Mouse (Mus musculus): ENCODE results near the gene Perp. TPM values are rescaled to one million over a fixed set of nuclear protein-coding genes. Genes with fewer than 3 reads are reported as not detected.

Gene Perp
- polyA plus RNA-seq, 1 experiment from 2014 or later = 7.6 TPM

- 58% methylated on average over 1 of the region's 1 CpGs for WGBS
- H3K9me3 ChIP-seq = no peaks in the 10 kb centered on the region
- no peak overlapping the region for H3K9ac ChIP-seq
- H3K27ac ChIP-seq = no peak overlapping the region
- H3K27me3 ChIP-seq (replicated peaks) = no peaks in the 10 kb centered on the region
- no peak for ATAC-seq (ENCODE audit: low FRiP score, low read depth)
- no peak overlapping the region for H3K4me2 ChIP-seq (replicated peaks)
- no peaks in the 10 kb centered on the region for H3K4me1 ChIP-seq
- no peak overlapping the region for H3K4me3 ChIP-seq
- no peaks in the 10 kb centered on the region for H3K36me3 ChIP-seq
Observed at GRCm38 (mm10) chr10:18876211-18876610, 31.4 kb downstream of the Perp start.

- Histone ChIP-seq H3K4me2 (replicated peaks) (no peak overlapping the region), H3K4me1 (no peaks in the 10 kb centered on the region), H3K9me3 (no peaks in the 10 kb centered on the region), H3K9ac (no peak overlapping the region), H3K27ac (no peak overlapping the region), H3K4me3 (no peak overlapping the region), H3K36me3 (no peaks in the 10 kb centered on the region), H3K27me3 (replicated peaks) (no peaks in the 10 kb centered on the region)
- 84% methylated on average over 6 of the region's 6 CpGs for WGBS
- ATAC-seq (ENCODE audit: low FRiP score, low read depth) = no peak
Observed at GRCm38 (mm10) chr10:18878111-18878510, 33.3 kb downstream of the Perp start.

DNA sequence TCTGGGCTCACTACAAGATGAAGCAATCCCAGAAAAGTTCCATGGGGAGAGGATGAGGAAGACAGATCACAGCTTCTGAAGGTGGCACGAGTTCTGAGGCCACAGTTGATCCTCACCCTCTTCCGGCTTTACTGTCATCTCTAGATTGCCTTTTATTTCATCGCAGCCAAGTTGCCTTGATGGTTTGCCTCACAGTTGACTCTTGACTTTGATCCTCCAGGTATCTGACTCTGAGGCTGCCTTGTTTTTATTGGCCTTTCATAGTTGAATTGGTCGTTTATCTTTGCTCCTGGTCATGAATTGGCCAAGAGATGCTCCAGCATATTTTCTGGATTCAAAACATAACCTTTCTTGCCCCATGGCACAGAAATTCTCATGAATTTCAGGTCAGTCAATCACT is 34.3 kb downstream of the Perp start:
- H3K27ac ChIP-seq = no peak overlapping the region
- no peak overlapping the region for H3K4me3 ChIP-seq
- H3K9me3 ChIP-seq = no peaks in the 10 kb centered on the region
- H3K4me2 ChIP-seq (replicated peaks) = no peak overlapping the region
- WGBS = 74% methylated on average over 4 of the region's 4 CpGs
- no peak overlapping the region for H3K9ac ChIP-seq
- H3K4me1 ChIP-seq = no peaks in the 10 kb centered on the region
- H3K27me3 ChIP-seq (replicated peaks) = no peaks in the 10 kb centered on the region
- no peak for ATAC-seq (ENCODE audit: low FRiP score, low read depth)
- H3K36me3 ChIP-seq = no peaks in the 10 kb centered on the region

- Histone ChIP-seq H3K27ac (no peak overlapping the region), H3K27me3 (replicated peaks) (no peaks in the 10 kb centered on the region), H3K9me3 (no peaks in the 10 kb centered on the region), H3K4me2 (replicated peaks) (no peak overlapping the region), H3K9ac (no peak overlapping the region), H3K36me3 (no peaks in the 10 kb centered on the region), H3K4me3 (no peak overlapping the region), H3K4me1 (no peaks in the 10 kb centered on the region)
- no peak for ATAC-seq (ENCODE audit: low FRiP score, low read depth)
- 87% methylated on average over 1 of the region's 1 CpGs for WGBS
Observed at GRCm38 (mm10) chr10:18879690-18880089, 34.9 kb downstream of the Perp start.

DNA sequence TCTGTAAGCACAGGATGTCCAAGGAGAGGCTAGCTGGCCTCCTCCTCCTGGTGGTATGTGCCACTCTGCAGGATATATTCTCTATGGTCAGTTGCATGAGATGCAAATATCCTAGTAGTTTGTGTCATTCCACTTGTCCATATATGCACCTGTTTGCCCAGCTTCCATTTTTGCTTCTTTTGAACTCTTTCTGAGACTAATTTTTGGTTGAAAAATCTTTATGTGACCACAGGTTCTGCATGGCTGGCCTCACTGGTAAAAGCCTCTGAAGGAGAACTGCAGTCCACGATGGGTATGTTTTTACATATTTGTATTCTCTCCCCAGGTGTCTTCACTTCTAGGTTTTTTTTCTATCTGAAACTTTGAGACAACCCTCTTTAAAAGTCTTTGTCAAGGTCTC is 37.4 kb downstream of the Perp start:
- no peaks in the 10 kb centered on the region for H3K36me3 ChIP-seq
- H3K4me1 ChIP-seq = no peaks in the 10 kb centered on the region
- H3K27me3 ChIP-seq (replicated peaks) = no peaks in the 10 kb centered on the region
- WGBS = 82% methylated on average over 1 of the region's 1 CpGs
- no peak overlapping the region for H3K27ac ChIP-seq
- ATAC-seq (ENCODE audit: low FRiP score, low read depth) = no peak
- no peaks in the 10 kb centered on the region for H3K9me3 ChIP-seq
- H3K4me2 ChIP-seq (replicated peaks) = no peak overlapping the region
- no peak overlapping the region for H3K9ac ChIP-seq
- H3K4me3 ChIP-seq = no peak overlapping the region

- WGBS = 88% methylated on average over 4 of the region's 4 CpGs
- Histone ChIP-seq H3K9ac (no peak overlapping the region), H3K27me3 (replicated peaks) (no peaks in the 10 kb centered on the region), H3K4me3 (no peak overlapping the region), H3K9me3 (no peaks in the 10 kb centered on the region), H3K36me3 (no peaks in the 10 kb centered on the region), H3K4me2 (replicated peaks) (no peak overlapping the region), H3K4me1 (no peaks in the 10 kb centered on the region), H3K27ac (no peak overlapping the region)
- no peak for ATAC-seq (ENCODE audit: low FRiP score, low read depth)
Observed at GRCm38 (mm10) chr10:18886918-18887625, 42.3 kb downstream of the Perp start.

DNA sequence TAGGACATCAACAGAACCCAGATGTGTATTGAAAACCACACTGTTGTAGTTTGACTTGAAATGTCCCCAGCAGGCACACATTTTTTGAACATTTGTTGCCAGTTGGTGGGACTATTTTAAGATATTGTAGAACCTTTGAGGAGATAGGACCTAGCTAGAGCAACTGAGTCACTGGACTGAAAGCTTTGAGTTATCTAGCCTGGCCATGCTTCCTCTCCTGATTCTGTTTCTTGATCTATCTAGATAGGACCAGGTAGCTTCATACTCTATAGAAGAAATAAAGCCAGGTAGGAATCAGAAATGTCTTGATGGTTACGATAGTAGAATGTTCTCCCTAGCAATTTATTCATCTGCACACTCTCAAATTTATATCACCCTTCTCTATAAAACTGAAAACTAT is 43.9 kb downstream of the Perp start:
- ATAC-seq (ENCODE audit: low FRiP score, low read depth) = no peak
- 94% methylated on average over 1 of the region's 1 CpGs for WGBS

GRCm38 (mm10) chr10:18889255-18889654 is 44.4 kb downstream of the Perp start:
- Histone ChIP-seq H3K27me3 (replicated peaks) (no peaks in the 10 kb centered on the region), H3K36me3 (no peaks in the 10 kb centered on the region), H3K4me2 (replicated peaks) (no peak overlapping the region), H3K9ac (no peak overlapping the region), H3K4me1 (no peaks in the 10 kb centered on the region), H3K27ac (no peak overlapping the region), H3K4me3 (no peak overlapping the region), H3K9me3 (no peaks in the 10 kb centered on the region)
- ATAC-seq (ENCODE audit: low FRiP score, low read depth) = no peak
- WGBS = 96% methylated on average over 1 of the region's 1 CpGs

More for the DNA sequence above, 43.9 kb downstream of the Perp start:
- Histone ChIP-seq H3K4me1 (no peaks in the 10 kb centered on the region), H3K27me3 (replicated peaks) (no peaks in the 10 kb centered on the region), H3K4me2 (replicated peaks) (no peak overlapping the region), H3K36me3 (no peaks in the 10 kb centered on the region), H3K9ac (no peak overlapping the region), H3K27ac (no peak overlapping the region), H3K9me3 (no peaks in the 10 kb centered on the region), H3K4me3 (no peak overlapping the region)

DNA sequence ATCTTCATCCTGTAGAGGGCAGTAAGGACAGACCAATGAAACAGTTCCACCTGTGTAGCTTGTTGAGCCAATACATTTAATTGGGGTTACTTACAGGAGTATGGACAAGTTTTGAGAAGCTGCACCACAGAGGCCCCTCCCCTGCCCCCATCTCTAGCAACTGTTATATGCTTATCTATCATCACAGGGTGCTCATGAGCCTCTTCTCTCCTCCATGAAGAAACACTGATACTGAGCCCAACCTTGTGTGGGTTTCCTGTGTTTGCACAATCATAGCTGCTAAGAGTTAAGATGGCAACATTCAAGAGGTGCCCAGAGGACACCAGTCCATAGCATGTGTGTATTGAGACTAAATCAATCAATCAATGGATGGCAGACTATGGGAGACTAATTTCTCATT is 46.3 kb downstream of the Perp start:
- Histone ChIP-seq H3K27ac (no peak overlapping the region), H3K9ac (no peak overlapping the region), H3K9me3 (no peaks in the 10 kb centered on the region), H3K36me3 (no peaks in the 10 kb centered on the region), H3K4me1 (no peaks in the 10 kb centered on the region), H3K4me3 (no peak overlapping the region), H3K4me2 (replicated peaks) (no peak overlapping the region), H3K27me3 (replicated peaks) (no peaks in the 10 kb centered on the region)
- ATAC-seq (ENCODE audit: low FRiP score, low read depth) = no peak

GRCm38 (mm10) chr10:18892102-18892501 is 47.3 kb downstream of the Perp start:
- Histone ChIP-seq H3K27me3 (replicated peaks) (no peaks in the 10 kb centered on the region), H3K27ac (no peak overlapping the region), H3K4me1 (no peaks in the 10 kb centered on the region), H3K9me3 (no peaks in the 10 kb centered on the region), H3K4me3 (no peak overlapping the region), H3K9ac (no peak overlapping the region), H3K36me3 (no peaks in the 10 kb centered on the region), H3K4me2 (replicated peaks) (no peak overlapping the region)
- no peak for ATAC-seq (ENCODE audit: low FRiP score, low read depth)
- 75% methylated on average over 1 of the region's 1 CpGs for WGBS

- H3K9ac ChIP-seq = no peak overlapping the region
- no peak overlapping the region for H3K4me3 ChIP-seq
- no peaks in the 10 kb centered on the region for H3K27me3 ChIP-seq (replicated peaks)
- H3K9me3 ChIP-seq = no peaks in the 10 kb centered on the region
- H3K4me1 ChIP-seq = no peaks in the 10 kb centered on the region
- no peaks in the 10 kb centered on the region for H3K36me3 ChIP-seq
- no peak overlapping the region for H3K4me2 ChIP-seq (replicated peaks)
- H3K27ac ChIP-seq = no peak overlapping the region
- ATAC-seq (ENCODE audit: low FRiP score, low read depth) = no peak
- WGBS = 45% methylated on average over 6 of the region's 6 CpGs
Observed at GRCm38 (mm10) chr10:18894259-18895166, 49.7 kb downstream of the Perp start.

- H3K4me1 ChIP-seq = no peaks in the 10 kb centered on the region
- no peak overlapping the region for H3K27ac ChIP-seq
- no peaks in the 10 kb centered on the region for H3K27me3 ChIP-seq (replicated peaks)
- no peak for ATAC-seq (ENCODE audit: low FRiP score, low read depth)
- H3K9ac ChIP-seq = no peak overlapping the region
- no peaks in the 10 kb centered on the region for H3K9me3 ChIP-seq
- WGBS = 22% methylated on average over 6 of the region's 6 CpGs
- no peak overlapping the region for H3K4me3 ChIP-seq
- H3K4me2 ChIP-seq (replicated peaks) = no peak overlapping the region
- H3K36me3 ChIP-seq = no peaks in the 10 kb centered on the region
Observed at GRCm38 (mm10) chr10:18904108-18904507, 59.3 kb downstream of the Perp start.
